Mouse (Mus musculus): ENCODE data around the gene Exoc4.

The Exoc4 gene

DNA sequence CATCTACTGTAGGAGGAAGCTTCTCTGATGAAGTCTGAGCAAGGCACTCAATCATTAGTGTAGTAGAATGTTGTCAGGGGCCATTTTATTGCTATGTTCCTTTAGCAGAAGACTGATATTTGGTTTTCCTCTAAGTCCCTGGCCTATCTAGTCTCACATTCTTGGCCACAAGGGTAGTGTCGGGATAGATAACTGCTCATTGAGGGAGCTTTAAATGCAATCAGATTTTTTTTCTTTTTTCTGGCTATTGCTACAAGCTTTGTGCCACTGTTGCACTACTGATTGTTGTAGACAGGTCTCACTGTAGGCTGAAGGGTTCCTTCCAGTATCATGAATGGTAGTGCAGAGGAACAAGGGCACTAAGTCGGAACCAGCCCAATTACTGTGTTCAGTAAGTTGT lies 227.2 kb downstream of the Exoc4 start:
- no peak for DNase-seq (ENCODE audit: low spot score)

DNA sequence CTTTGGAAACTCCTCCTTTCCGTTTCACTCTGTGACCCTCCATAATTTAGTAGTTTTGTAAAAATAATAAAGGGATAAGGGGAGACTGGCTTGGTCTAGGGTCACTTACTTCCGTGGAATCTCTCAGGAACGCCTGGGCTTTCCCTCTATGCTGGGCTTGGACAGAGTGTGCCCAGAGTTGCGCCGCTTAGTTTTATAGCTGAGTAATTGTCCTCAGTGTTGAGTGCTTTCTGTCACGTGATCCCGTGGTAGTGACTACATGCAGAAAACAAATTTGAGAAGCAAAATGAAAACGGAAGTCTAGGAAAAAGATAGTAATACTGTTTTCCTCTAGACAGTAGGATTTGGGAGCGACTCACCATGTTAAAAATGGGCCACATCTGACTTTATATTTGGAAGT lies 235.7 kb downstream of the Exoc4 start:
- no peak for DNase-seq (ENCODE audit: low spot score)

DNA sequence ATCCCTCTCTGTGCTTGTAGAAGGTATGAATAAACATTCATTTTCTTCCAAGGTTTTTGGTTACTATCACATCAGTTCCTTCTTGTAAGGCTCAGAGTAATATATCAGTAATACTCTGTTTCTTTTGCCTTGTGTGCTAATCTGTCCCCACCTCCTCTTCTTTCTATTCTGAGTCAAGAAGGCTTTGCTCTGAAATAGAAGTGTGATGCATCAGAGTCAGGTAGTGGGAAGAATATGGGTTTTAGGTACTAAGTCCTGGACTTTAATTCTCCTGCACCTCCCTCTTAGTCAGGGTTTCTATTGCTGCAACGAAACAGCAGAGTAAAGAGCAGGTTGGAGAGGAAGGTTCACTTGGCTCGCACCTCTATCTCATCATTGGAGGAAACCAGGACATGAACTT lies 240.9 kb downstream of the Exoc4 start:
- no peak for DNase-seq (ENCODE audit: low spot score)

DNA sequence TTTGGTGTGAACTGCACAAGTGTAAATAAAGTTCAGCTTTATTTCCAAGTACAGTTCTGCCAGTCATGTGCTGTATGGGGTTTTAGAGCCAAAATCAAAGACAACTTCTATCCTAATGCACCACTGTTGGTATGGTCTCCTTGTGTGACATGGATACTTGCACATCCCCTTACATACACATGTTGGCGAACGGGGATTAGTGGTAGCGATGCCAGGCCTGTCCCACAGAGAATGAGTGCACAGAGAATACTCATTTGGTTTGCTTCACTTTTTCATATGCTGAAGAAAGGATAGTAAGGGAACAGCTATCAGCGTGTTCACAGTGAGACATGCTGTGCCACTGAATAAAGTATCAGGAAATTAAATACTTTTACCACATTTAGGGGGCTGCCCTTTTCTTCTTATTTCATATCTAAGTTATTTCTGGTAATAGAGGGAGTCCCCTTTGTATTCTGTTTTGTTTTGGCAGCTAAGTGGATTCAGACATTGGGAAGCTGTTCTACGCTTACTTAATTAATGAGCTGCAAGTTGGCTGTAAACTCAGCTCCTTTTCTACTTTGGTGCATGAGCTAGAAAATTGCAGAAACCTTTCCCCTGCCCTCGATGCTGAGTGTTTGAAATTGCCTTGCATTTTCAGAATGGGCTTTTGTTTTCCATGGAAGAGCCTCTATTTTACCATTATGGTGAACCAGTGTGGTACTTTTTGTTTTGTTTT lies 247.4 kb downstream of the Exoc4 start:
- no peak for DNase-seq (ENCODE audit: low spot score)

DNA sequence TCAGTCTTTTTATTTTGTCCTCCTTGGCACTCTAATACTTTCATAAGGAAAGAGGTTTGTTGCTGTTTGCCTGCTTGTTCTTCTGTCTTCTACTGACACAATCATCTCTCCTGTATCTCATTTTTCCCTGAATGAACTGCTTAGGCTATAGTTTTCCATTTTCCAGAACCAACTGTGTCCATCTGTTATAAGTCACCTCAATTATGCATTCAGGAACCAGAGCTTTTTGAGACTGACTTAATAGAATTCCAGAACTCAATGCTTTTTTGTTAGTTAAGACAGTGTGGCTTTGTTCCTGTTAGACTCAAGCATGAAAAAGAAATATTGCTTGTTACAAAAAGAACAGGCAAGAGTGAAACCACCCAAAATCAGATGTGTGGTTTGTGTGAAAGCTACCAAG lies 248.5 kb downstream of the Exoc4 start:
- no peak for DNase-seq (ENCODE audit: low spot score)

DNA sequence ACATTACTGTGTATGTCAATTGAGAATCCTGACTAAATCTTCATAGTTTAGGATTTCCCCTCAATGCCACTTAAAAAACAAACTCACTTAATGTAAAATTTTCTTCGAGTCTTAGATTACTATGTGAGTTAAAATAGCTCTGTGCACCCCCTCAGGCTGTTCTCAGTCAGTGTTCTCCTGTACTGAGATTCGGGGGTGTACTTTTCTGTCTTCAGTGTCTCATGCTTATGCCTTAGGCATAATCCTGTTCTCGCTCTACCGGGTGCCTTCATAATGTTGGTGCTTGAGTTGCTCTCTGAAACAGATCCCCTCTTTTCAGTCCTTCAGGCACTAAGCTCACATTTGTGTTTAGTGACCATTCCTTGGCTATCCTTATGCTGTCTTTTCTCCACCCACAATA lies 253.5 kb downstream of the Exoc4 start:
- no peak for DNase-seq (ENCODE audit: low spot score)

GRCm38 (mm10) chr6:33503381-33503780 lies 254.5 kb downstream of the Exoc4 start:
- DNase-seq (ENCODE audit: low spot score) = no peak

DNA sequence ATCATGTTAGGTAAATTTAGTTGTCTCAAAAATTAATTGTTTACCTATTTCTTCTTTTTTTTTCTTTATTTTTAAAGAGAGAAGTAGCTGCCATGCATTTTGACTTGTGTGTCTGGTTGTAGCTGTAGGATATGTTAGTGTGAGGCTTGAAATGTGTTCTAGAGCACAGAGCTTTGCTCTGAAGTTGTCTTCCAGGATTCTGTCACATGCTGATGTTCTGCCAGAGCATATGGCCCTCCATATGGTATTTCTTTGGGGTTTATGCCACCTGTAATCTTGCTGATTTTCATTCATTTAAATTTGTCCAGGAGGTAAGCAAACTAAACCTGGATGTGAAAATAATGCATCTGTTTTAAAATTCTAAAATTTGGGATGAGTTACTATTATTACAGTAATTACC lies 258.2 kb downstream of the Exoc4 start:
- DNase-seq (ENCODE audit: low spot score) = no peak

DNA sequence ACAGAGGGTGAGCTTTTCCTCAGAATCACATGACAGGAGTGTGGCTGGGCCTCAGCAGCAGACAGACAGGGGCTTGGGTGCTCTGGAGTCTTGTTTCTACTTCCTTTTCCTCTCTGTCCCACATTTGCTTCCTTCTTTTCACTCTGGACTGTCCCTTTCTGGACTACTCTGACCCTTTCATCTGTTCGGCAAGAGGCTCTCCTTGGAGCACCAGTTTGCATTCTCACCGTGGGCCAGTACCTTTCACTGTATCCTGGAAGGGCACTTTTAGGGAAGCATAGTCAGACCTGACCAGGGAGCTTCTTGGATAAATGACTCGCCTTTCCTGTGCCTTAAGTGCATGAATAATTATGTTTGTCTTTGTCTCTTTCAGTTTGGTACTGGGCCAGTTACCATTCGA lies 266.5 kb downstream of the Exoc4 start:
- no peak for DNase-seq (ENCODE audit: low spot score)

DNA sequence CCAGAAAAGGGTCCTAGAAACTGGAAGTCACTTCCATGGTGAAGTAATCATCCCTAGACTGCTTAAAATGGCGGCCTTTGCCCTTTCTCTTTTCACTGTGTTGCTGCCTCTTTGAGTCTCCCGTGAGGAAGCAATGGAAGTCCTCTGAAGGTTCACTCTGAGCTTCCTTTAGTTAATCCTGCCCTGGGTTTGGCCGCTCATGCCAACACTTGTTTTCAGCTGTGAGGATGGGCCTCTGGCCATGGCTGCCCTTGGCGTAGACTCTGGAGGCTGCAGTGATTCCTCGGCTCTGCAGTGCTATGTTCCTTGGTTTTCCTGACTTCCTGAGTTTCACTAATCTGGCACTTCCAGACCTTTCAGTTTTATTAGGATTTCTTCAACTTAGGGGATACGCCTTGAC lies 267.9 kb downstream of the Exoc4 start:
- no peak for DNase-seq (ENCODE audit: low spot score)

DNA sequence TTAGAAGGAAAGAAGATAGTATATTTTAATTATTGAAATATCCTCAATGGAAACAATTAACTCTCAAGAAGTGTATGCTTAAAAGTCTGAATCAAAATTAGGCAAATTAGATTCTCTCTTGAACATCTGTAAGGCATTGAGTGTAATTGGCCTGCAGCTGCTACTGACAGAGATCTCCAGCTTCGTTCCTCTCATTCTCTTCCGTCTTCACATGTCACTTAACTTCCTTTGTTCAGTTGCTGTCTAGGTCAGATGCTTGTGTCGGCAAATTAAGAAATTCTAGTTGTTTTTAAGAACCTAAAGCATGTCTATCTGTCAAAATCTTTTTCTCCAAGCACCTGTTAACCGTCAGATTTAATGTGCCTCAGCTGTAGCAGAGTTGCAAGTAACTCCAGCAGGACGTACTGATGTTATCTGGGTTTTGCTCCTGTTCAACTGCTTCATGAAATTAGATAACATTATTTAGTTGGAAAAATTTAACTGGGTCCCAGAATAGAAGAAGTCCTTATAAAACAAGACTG lies 269.1 kb downstream of the Exoc4 start:
- no peak for DNase-seq (ENCODE audit: low spot score)

GRCm38 (mm10) chr6:33525695-33526366 lies 276.9 kb downstream of the Exoc4 start:
- no peak for DNase-seq (ENCODE audit: low spot score)

DNA sequence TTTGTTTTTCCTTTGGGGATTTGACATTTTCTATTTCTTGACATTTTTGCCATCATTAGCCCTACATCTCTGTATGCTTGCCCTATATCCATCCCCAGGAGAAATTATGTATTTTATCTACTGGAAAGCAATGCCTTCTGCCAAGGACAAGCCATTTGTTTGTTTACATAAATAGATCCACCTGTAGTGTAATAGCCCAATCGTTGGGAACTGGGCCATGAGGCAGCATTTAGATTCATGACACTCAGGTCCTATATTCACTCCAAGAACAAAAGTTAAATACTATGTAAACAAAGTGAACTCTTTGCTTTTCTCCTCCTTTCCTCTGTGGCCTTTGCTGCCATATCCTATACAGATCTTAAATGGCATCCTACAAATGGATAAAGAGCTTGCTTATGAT lies 291.5 kb downstream of the Exoc4 start:
- DNase-seq (ENCODE audit: low spot score) = no peak

GRCm38 (mm10) chr6:33542712-33543111 lies 293.8 kb downstream of the Exoc4 start:
- DNase-seq (ENCODE audit: low spot score) = no peak

DNA sequence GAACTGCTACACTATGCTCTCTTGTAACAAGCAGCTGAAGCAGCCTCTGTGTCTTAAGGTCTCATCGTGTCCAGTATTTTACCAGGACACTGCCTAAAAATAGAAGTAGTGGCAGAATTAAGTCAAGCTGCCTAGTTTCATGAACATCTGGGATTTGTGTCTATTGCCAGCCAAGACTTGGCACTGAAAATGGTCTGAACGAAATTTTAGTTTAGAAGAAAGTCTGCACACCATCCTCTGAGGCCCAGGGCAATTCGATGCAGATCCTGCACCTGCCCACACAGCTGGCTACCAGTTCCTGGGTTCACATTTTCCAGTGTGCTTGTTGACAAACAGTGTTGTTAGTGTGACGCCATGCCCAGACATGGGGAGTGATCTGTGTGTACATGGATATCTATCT lies 303.0 kb downstream of the Exoc4 start:
- DNase-seq (ENCODE audit: low spot score) = no peak

DNA sequence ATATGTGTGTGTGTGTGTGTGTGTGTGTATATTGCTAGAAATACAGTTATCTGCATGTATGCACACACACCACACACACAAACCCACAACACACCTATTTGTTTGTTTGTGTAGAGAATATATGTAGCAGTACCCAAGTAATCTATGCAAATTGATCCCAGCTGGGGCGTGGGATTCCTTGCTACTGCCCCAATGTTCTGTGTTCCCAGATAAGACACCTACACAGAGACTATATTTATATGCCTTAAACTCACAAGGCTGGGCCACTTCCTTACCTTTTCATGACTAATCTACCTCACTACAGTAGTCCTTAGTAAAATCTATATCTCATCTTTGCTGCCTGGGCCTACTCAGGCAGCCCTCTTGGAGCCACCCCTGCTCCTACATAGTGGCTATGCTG lies 312.0 kb downstream of the Exoc4 start:
- DNase-seq (ENCODE audit: low spot score) = no peak

DNA sequence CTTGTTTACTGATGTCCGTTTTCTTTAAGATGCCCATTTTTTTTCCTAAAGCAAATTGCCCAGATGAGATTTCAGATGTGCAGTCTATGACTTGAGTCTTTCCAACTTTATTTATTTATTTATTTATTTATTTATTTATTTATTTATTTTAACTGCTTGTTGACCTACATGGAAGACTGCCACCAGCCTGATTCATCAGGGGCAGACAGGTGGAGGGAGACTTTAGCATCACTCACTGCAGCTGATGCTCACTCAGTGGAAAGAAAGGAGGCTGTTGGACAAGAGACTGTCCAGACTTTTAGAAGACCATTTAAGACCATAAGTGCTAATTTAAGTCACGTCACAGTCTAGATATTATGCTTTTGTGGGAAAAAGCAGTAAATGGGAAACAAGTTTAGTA lies 313.0 kb downstream of the Exoc4 start:
- DNase-seq (ENCODE audit: low spot score) = no peak

DNA sequence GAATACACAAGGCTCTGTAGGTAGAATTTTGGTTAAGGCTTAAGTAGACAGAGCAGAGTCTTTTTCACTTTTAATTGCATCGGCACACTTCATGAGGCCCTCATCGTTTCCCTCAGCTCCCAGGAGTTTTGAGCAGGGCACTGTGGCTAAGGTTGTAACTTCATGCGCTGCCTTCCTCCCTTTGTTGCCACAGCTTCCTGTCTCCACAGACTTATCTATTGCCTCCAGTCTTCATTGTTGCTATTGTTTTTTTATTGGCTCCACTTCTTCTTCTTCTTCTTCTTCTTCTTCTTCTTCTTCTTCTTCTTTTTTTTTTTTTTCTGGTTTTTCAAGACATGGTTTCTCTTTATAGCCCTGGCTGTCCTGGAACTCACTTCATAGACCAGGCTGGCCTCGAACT lies 327.1 kb downstream of the Exoc4 start:
- no peak for DNase-seq (ENCODE audit: low spot score)

DNA sequence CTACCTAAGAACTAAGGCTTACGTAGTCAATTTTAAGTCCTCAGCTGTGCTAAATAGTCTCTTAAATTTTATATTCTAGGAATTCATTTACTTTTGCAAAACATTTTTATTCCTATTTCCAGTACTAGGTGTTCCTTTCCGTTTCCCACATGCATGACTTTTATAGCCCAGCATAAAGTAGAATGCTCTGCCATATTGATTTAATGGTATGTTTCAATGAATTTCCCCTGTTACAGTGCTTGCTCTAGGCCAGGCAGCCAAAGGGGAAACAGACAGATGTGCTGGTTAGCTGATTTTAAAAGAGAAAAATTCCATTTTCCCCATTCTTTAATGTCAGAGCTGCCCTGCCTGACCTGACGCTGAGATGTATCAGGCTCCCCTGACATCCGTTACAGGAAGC lies 359.6 kb downstream of the Exoc4 start:
- no peak for DNase-seq (ENCODE audit: low spot score)

DNA sequence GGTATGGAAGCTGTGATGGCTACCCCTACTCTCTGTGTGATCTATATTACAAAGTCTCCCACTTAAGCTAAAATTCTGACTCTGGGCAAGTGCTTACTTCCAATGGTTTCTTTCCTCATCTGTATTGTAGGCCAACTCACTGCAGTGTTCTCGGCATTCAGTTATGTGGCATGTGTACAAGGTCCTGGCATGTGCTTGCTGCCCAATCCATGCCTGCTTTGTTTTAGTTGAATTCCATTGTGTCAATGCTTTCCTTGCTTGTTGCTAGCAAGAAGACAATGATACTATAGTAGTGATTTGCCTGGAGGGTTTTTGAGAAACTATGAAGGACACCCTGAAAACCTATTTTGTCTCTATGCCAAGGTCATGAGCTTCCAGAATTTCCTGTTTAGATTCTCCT lies 365.1 kb downstream of the Exoc4 start:
- no peak for DNase-seq (ENCODE audit: low spot score)

DNA sequence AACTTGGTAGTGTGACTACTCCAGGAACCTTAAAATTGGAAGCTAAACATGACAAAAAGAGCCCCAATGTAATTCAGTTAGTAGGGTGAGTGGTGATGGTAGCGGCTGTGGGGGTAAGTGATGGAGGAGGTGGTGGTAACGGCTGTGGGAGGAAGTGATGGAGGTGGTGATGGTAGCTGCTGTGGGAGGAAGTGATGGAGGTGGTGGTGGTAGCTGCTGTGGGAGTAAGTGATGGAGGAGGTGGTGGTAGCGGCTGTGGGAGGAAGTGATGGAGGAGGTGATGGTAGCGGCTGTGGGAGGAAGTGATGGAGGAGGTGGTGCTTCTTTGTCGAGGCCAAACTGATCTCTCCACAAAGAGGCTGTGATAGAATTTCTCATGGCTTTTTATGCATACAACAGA lies 369.7 kb downstream of the Exoc4 start:
- no peak for DNase-seq (ENCODE audit: low spot score)

- no peak for DNase-seq (ENCODE audit: low spot score)
Observed at GRCm38 (mm10) chr6:33620701-33621100, 371.8 kb downstream of the Exoc4 start.

- DNase-seq (ENCODE audit: low spot score) = no peak
Observed at GRCm38 (mm10) chr6:33625931-33626330, 377.0 kb downstream of the Exoc4 start.

DNA sequence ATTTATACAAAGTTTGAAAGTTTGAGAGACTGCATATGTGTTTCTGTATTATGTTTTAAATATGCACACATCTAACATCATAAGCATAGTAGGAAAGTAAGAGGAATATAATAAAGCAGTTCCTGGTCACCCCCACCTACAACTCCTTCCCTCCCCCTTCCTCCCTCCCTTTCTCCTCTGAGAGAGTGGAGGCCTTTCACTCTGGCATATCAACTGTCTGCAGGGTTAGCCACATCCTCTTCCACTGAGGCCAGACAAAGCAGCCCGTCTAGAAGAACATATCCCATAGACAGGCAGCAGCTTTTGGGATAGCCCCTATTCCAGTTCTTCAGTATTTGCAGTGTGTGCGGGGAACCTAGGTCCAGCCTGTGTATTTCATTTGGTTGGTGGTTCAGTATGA lies 382.2 kb downstream of the Exoc4 start:
- DNase-seq (ENCODE audit: low spot score) = no peak

Data from urinary bladder, postnatal 25 days (tissue).